Mouse (Mus musculus): ENCODE data around the gene Rnf111. TPM values are rescaled to one million over a fixed set of nuclear protein-coding genes. Genes with fewer than 3 reads are reported as not detected.

The Rnf111 gene
- total and polyA plus RNA-seq, 3 experiments, result 10.4 to 17.6 (median 11.8) TPM

- H3K9me3 ChIP-seq (replicated peaks; ENCODE audit: low read length), result no peaks in the 10 kb centered on the region
- H3K36me3 ChIP-seq (replicated peaks in 1 of 2; ENCODE audit: control insufficient read depth in 1 of 2, insufficient read depth in 1 of 2, low read length in 1 of 2), result peaks cover 58 to 88% of the 10 kb centered on the region in 2 experiments
- no peaks in the 10 kb centered on the region for H3K79me2 ChIP-seq (replicated peaks; ENCODE audit: control insufficient read depth, extremely low read depth, insufficient read depth, poor library complexity, severe bottlenecking)
- H3K4me3 ChIP-seq (replicated peaks in 1 of 3; ENCODE audit: low read depth in 2 of 3, low read length in 2 of 3, poor library complexity in 1 of 3), result no peak overlapping the region
- in situ Hi-C loops (cut with MboI; ENCODE audit: low pct_ligation_motif_present, low pct_unique_long_range_greater_than_20kb, low sequenced_read_pairs), result no loop called here
- no peak overlapping the region for H3K4me2 ChIP-seq (ENCODE audit: insufficient read depth, low read depth, poor library complexity, severe bottlenecking)
- no peaks in the 10 kb centered on the region for H3K27me3 ChIP-seq (replicated peaks)
- dilution Hi-C loops (cut with MboI; ENCODE audit: extremely low pct_ligation_motif_present, extremely low pct_unique_long_range_greater_than_20kb, low sequenced_read_pairs), result no loop called here
- H3K4me1 ChIP-seq (ENCODE audit: control insufficient read depth in 1 of 2, insufficient read depth in 2 of 2), result 0 out of 4 replicates have a peak, but pooled peaks cover 0 to 2% of the 10 kb centered on the region in 2 experiments
- TF ChIP-seq SIN3A (IDR thresholded peaks at IDR 0.05; ENCODE audit: low read length) (no peak), MEF2A (IDR thresholded peaks at IDR 0.05; ENCODE audit: borderline replicate concordance, low read depth, low read length) (no peak), NRF1 (IDR thresholded peaks at IDR 0.05; ENCODE audit: low read depth, low read length) (no peak), POLR2A (IDR thresholded peaks at IDR 0.05; ENCODE audit: low read depth, low read length) (no peak), MAZ (IDR thresholded peaks at IDR 0.05; ENCODE audit: low read depth, low read length) (no peak), ZMIZ1 (IDR thresholded peaks at IDR 0.05; ENCODE audit: low read depth, low read length) (no peak), JUND (conservative IDR thresholded peaks at IDR 0.05; ENCODE audit: low read depth, low read length) (no peak), E2F4 (IDR thresholded peaks at IDR 0.05; ENCODE audit: insufficient replicate concordance, low read depth, low read length) (no peak), RAD21 (IDR thresholded peaks at IDR 0.05; ENCODE audit: low read depth, low read length) (no peak), MXI1 (IDR thresholded peaks at IDR 0.05; ENCODE audit: low read depth, low read length) (no peak), TBP (conservative IDR thresholded peaks at IDR 0.05; ENCODE audit: low read depth, low read length) (no peak), USF1 (IDR thresholded peaks at IDR 0.05; ENCODE audit: low read depth, low read length) (no peak), MAFK (IDR thresholded peaks at IDR 0.05; ENCODE audit: insufficient replicate concordance, low read length) (no peak)
- DNase-seq (ENCODE audit: extremely low read depth), result no peak
- no peak overlapping the region for H3K9ac ChIP-seq (ENCODE audit: insufficient read depth, low read depth)
- H3K27ac ChIP-seq (ENCODE audit: insufficient read depth, low read depth), result no peak overlapping the region
These were observed 107.4 kb downstream of the Rnf111 start for GRCm38 (mm10) chr9:70396083-70396482.

GRCm38 (mm10) chr9:70395617-70396016 is 107.9 kb downstream of the Rnf111 start:
- Histone ChIP-seq H3K9me3 (replicated peaks; ENCODE audit: low read length) (no peaks in the 10 kb centered on the region), H3K4me3 (replicated peaks in 1 of 3; ENCODE audit: low read depth in 2 of 3, low read length in 2 of 3, poor library complexity in 1 of 3) (no peak overlapping the region), H3K79me2 (replicated peaks; ENCODE audit: control insufficient read depth, extremely low read depth, insufficient read depth, poor library complexity, severe bottlenecking) (no peaks in the 10 kb centered on the region), H3K4me1 (ENCODE audit: control insufficient read depth in 1 of 2, insufficient read depth in 2 of 2) (0 out of 4 replicates have a peak, but pooled peaks cover 0 to 2% of the 10 kb centered on the region in 2 experiments), H3K4me2 (ENCODE audit: insufficient read depth, low read depth, poor library complexity, severe bottlenecking) (no peak overlapping the region), H3K27me3 (replicated peaks) (no peaks in the 10 kb centered on the region), H3K9ac (ENCODE audit: insufficient read depth, low read depth) (no peak overlapping the region), H3K36me3 (replicated peaks in 1 of 2; ENCODE audit: control insufficient read depth in 1 of 2, insufficient read depth in 1 of 2, low read length in 1 of 2) (peaks cover 58 to 90% of the 10 kb centered on the region in 2 experiments), H3K27ac (ENCODE audit: insufficient read depth, low read depth) (no peak overlapping the region)
- dilution Hi-C loops (cut with MboI; ENCODE audit: extremely low pct_ligation_motif_present, extremely low pct_unique_long_range_greater_than_20kb, low sequenced_read_pairs) (no loop called here), in situ Hi-C loops (cut with MboI; ENCODE audit: low pct_ligation_motif_present, low pct_unique_long_range_greater_than_20kb, low sequenced_read_pairs) (no loop called here)
- no peak for DNase-seq (ENCODE audit: extremely low read depth)
- TF ChIP-seq RAD21 (IDR thresholded peaks at IDR 0.05; ENCODE audit: low read depth, low read length) (peak; percentile 13), SMC3 (IDR thresholded peaks at IDR 0.05; ENCODE audit: low read depth, low read length) (peak; percentile 40), GABPA (IDR thresholded peaks at IDR 0.05; ENCODE audit: insufficient replicate concordance, low read depth, low read length) (no peak), CTCF (conservative IDR thresholded peaks at IDR 0.05 in 1 of 2, IDR thresholded peaks at IDR 0.05 in 1 of 2; ENCODE audit: low read depth in 2 of 2, low read length in 2 of 2) (peak in 1 of 2 experiments; percentile 55; a peak in 2 of 4 replicates)
